Mouse (Mus musculus): ENCODE data around the gene Kcnk13. TPM values are rescaled to one million over a fixed set of nuclear protein-coding genes. Genes with fewer than 3 reads are reported as not detected.

Kcnk13 gene
- total RNA-seq, 4 experiments from 2014 or later, result 1.0 to 1.3 (median 1.1) TPM

GRCm38 (mm10) chr12:100023821-100024365 is 59.6 kb downstream of the Kcnk13 start:
- DNase-seq, result peak; percentile 19

GRCm38 (mm10) chr12:100025675-100026074 is 61.4 kb downstream of the Kcnk13 start:
- no peak for DNase-seq

DNA sequence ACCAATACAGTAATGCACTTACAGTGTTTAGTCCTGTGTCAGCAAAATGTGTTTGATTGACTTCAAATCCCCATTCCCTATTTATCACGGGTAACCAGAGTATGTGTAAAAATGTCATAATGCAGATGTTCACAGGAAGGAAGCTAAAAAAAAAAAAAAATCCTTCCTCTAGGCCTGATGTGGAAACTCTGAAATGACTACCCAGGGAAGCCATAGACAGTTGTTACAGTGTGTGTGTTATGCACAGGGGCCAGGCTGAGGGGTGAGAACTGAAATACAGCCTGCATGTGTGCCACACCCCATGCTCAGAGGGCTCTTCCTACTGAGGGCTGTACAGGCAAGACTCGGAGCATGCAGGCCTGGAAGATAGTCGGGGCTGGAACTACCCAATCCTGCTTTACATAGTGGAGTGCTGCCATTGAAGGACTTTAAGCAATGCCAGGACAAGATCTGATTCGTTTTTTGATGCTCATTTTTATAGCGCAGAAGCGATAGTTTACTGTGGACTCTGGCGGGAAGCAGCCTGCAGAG is 62.5 kb downstream of the Kcnk13 start:
- DNase-seq, result no peak

DNA sequence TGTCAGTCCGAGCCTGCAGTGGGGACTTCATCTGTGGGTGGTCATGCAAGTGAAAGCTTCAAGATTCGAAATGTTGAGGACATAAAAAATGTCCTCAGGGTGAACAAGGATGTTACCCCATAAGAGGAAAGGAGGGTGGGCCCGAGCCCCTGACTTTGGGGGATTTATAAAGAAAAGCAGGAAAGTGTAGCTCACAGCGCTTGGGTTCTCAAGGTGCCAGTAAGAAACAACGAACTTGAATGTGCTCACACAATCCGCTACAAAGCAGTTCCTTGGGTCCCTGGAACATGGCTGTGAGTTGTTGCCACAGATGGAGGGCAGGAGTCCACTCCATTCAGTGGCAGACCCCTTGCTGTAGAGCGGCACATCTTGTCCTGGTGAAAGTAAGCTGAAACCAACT is 63.0 kb downstream of the Kcnk13 start:
- DNase-seq, result no peak

DNA sequence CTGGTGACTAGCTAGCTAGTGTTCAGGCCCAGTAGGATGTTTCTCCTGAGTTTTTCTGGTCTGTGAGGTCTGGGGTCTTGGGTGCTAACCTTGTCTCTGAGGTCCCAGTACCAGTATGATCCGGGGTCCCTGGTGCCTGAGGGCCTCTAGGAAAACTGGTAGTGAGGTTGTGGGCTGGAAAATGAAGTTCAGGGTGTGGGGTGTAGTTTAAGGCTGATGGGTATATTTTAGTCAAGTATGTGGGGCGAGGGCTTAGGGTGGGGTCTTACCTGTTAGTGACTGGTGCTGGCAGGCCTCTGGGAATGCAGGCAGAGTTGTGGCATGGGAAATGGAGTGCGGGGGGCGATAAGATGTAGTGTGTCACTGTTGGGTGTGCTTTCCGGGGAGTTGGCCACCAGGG is 67.4 kb downstream of the Kcnk13 start:
- DNase-seq, result no peak

GRCm38 (mm10) chr12:100032521-100032920 is 68.2 kb downstream of the Kcnk13 start:
- DNase-seq, result no peak

GRCm38 (mm10) chr12:100038741-100039262 is 74.5 kb downstream of the Kcnk13 start:
- no peak for DNase-seq

DNA sequence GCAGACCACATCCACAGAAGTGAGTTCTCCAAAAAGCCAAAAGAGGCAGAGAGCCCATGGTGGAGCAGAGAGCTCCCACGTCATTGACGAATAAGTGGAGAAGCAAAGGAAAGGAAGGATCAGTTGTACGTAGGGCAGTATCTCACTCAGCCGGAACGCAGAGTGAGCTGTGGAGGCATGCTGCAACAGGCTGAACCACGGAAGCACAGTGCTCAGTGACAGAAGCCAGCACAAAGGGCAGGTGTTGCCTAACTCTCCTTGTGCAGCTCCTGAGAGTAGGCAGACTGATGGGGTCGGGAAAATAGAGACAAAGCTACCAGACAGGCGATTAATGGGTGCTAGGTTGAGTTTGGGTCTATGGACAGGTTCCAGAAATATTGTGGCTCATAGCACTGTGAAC is 77.8 kb downstream of the Kcnk13 start:
- DNase-seq, result no peak

DNA sequence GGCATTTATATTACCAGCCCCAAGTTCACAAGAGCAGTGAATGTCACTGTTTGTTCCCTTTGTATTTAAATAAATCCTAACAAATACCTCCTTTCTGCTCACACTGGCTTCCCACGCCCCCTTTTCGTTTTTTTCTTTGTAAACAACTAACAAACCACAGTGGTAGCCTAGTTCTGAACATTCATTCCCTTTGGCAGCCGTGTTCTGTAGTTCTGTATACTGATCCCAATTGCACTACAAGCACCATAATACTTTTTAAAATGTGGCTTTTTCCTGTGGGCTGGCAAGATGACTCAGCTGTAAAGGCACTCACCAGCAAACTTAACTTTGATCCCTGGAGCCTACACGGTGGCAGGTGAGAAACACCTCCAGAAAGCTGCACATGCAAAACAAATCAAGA is 80.4 kb downstream of the Kcnk13 start:
- DNase-seq, result no peak

- DNase-seq, result no peak
These were observed 86.3 kb downstream of the Kcnk13 start for GRCm38 (mm10) chr12:100050552-100050951.

- DNase-seq, result no peak
These were observed 89.3 kb downstream of the Kcnk13 start for GRCm38 (mm10) chr12:100053617-100054016.

GRCm38 (mm10) chr12:100061071-100061470 is 96.8 kb downstream of the Kcnk13 start:
- no peak for DNase-seq

GRCm38 (mm10) chr12:100061826-100062225 is 97.5 kb downstream of the Kcnk13 start:
- DNase-seq, result peak; percentile 30

DNA sequence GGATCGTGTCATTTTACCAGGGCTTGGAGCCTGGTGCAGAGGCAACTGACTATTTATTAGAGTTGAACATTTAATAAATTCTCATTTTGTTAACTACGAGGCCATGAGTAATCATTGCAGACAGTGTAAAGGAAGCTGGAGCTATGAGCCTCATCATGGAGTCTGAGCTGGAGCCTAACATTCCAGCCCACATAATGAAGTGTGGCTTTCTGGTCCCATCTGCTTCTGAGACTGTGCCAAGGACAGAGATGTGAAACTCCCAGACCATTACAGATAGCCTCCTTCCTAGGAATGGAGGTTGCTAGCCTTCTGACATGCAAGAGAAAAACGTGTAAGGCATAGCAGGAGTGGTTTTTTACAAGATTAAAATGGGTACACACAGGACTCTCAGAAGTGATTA is 98.3 kb downstream of the Kcnk13 start:
- no peak for DNase-seq

DNA sequence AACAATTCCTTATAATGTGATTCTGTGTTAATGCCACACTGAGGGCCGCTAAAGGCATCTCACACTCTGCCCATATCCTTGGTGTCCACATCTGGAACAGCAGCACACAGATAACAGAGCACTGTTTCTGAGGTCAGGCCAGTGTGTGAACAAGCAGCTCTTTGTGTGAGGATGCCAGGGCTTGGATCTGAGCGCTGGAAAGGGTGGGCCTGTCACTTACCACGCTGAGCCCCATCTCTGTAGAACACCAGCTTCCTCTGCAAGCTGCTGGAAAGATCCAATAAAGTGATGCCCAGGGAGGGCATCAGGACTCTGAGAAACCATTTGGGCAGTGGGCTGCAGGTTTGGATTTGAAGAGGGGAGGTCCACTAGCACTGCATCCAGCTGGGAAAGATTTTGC is 100.8 kb downstream of the Kcnk13 start:
- DNase-seq, result no peak

DNA sequence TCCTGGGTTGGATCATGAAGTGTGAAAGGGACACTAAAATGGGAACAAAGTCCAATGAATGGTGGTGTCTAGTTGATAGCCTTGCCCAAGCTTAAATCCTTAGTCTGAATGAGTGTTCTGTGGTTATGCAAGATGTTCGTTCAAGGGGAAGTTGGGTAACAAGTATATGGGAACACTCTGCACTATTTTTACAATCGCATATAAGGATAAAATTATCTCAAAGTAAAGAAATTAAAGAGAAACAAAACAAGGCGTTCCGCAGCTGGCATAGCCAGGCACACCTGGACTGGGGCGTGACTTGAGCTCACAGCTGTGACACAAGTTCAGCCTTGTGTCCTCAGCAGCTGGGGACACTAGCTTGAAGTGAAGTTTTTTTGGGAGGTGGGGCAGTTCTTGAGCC is 103.2 kb downstream of the Kcnk13 start:
- no peak for DNase-seq

DNA sequence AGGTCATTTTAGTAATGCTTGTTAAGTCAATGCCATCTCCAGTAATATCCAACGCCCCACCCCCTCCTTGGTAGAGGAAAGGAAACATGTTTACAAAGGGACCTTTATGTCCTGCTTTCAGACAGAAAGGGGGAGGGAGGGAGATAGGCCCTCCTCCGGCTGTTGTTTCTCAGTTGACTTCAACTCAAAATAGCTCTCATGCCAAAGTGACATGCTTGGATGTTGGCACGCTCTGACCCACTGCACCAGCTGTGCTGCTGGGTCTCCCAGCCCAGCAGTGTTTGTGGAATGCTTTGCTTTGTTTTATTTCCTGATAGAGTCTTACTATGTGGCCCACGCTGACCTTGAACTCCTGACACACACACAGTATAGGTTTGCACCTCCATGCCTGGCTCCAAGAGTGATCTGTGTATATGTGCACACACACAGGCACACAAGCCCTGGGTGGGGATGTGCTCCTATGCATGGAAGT is 108.9 kb downstream of the Kcnk13 start:
- no peak for DNase-seq

GRCm38 (mm10) chr12:100075715-100076114 is 111.4 kb downstream of the Kcnk13 start:
- no peak for DNase-seq

- no peak for DNase-seq
These were observed 115.5 kb downstream of the Kcnk13 start for GRCm38 (mm10) chr12:100079636-100080286.

- no peak for DNase-seq
These were observed 123.7 kb downstream of the Kcnk13 start for GRCm38 (mm10) chr12:100088026-100088425.

GRCm38 (mm10) chr12:100089265-100089664 is 125.0 kb downstream of the Kcnk13 start:
- DNase-seq, result no peak

GRCm38 (mm10) chr12:100090750-100091149 is 126.5 kb downstream of the Kcnk13 start:
- DNase-seq, result no peak

DNA sequence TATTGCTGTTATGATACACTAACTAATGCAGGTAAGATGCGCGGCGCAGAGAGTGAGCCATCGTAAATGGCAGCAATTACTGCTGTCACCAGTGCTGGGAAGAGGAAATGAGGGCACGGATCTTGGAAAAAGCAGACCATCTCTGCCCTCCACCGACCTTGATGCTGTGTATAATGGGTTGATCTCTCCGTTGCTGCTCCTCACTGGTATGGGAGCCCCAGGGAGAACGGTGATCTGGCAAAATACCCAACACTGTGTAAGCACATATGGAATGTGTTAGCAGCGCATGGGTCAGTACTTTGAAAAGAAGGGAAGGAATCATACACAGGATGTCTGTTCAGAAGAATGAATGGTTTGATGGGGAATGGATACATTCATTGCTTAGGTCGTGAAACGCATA is 128.7 kb downstream of the Kcnk13 start:
- DNase-seq, result no peak

All from adrenal gland, adult 8-10 months (tissue).